Mouse (Mus musculus) midbrain, embryonic 14.5 days (tissue): ENCODE measurements around the gene Zfp462. TPM values are rescaled to one million over a fixed set of nuclear protein-coding genes. Genes with fewer than 3 reads are reported as not detected.

Source experiments
- ATAC-seq: fragments of 200-750 bp; cut with Nextera tagmentation; 2 replicates; pipeline ENCODE4 v1.8.0; 2017; ENCODE audit warnings: moderate number of reproducible peaks, moderate library complexity; ENCODE audit not compliant: low FRiP score, low TSS enrichment
- DNase-seq: peaks from one replicate; pipeline ENCODE4 v3.0.0-alpha.2; 2015
- H3K27ac ChIP-seq: fragments of 300-500 bp; sonication (generic); replicated peaks from 2 replicates; pipeline ENCODE4 v1.5.1; 2014; ENCODE audit warnings: mild to moderate bottlenecking, low read depth, low read length, moderate library complexity
- H3K27me3 ChIP-seq: fragments of 300-500 bp; sonication (generic); 2 replicates; pipeline ENCODE4 v1.6.1; 2014; ENCODE audit warnings: low read length, control low read depth, mixed read lengths; ENCODE audit not compliant: control insufficient read depth, insufficient read depth
- H3K36me3 ChIP-seq: fragments of 300-500 bp; sonication (generic); 2 replicates; pipeline ENCODE4 v1.6.1; 2014; ENCODE audit warnings: low read length, control low read depth; ENCODE audit not compliant: control insufficient read depth, insufficient read depth
- H3K4me1 ChIP-seq: fragments of 300-500 bp; sonication (generic); 2 replicates; pipeline ENCODE4 v1.6.1; 2014; ENCODE audit warnings: mild to moderate bottlenecking, antibody characterized with exemption, low read length, control low read depth; ENCODE audit not compliant: control insufficient read depth, insufficient read depth
- H3K4me2 ChIP-seq: fragments of 300-500 bp; sonication (generic); 2 replicates; pipeline ENCODE4 v1.6.1; 2014; ENCODE audit warnings: mild to moderate bottlenecking, low read length, moderate library complexity
- H3K4me3 ChIP-seq: fragments of 300-500 bp; sonication (generic); replicated peaks from 2 replicates; pipeline ENCODE4 v1.5.1; 2014; ENCODE audit warnings: low read depth, low read length
- H3K9ac ChIP-seq: fragments of 300-500 bp; sonication (generic); replicated peaks from 2 replicates; pipeline ENCODE4 v1.6.1; 2014; ENCODE audit warnings: mild to moderate bottlenecking, low read length, moderate library complexity
- H3K9me3 ChIP-seq: fragments of 300-500 bp; sonication (generic); 2 replicates; pipeline ENCODE4 v1.6.1; 2016; ENCODE audit warnings: low read length, control low read depth, mixed read lengths; ENCODE audit not compliant: control insufficient read depth
- WGBS: fragments of 180-500 bp; shearing (Covaris S2); extraction: QIAGEN DNeasy Blood & Tissue Kit; methylation state at CpG from one replicate; pipeline ENCODE4 v1.1.7; 2014; 5-methylcytosine and 5-hydroxymethylcytosine counted together
- polyA plus RNA-seq: library from polyadenylated mRNA; unstranded; fragments of >200 nt; fragmentation: Nextera tagmentation; extraction: Ambion mirVana; gene quantifications from 2 replicates; pipeline ENCODE4 v1.2.1, GENCODE M21; 2014

The Zfp462 gene
- polyA plus RNA-seq, 1 experiment from 2014 or later = 19.6 TPM

GRCm38 (mm10) chr4:55117839-55118487, 173.1 kb downstream of the Zfp462 start:
- no peak overlapping the region for H3K27ac ChIP-seq
- 75% methylated on average over 10 of the region's 10 CpGs for WGBS
- H3K4me3 ChIP-seq = no peak overlapping the region
- no peak overlapping the region for H3K4me2 ChIP-seq
- no peak for ATAC-seq
- H3K36me3 ChIP-seq = no peaks in the 10 kb centered on the region
- H3K9ac ChIP-seq = no peak overlapping the region
- H3K4me1 ChIP-seq = no peaks in the 10 kb centered on the region
- no peak for DNase-seq
- no peaks in the 10 kb centered on the region for H3K27me3 ChIP-seq
- no peaks in the 10 kb centered on the region for H3K9me3 ChIP-seq

- H3K9ac ChIP-seq = no peak overlapping the region
- no peaks in the 10 kb centered on the region for H3K36me3 ChIP-seq
- DNase-seq (no peak), ATAC-seq (no peak)
- no peak overlapping the region for H3K4me2 ChIP-seq
- no peaks in the 10 kb centered on the region for H3K4me1 ChIP-seq
- H3K4me3 ChIP-seq = no peak overlapping the region
- 91% methylated on average over 2 of the region's 2 CpGs for WGBS
- no peak overlapping the region for H3K27ac ChIP-seq
- H3K9me3 ChIP-seq = no peaks in the 10 kb centered on the region
- H3K27me3 ChIP-seq = no peaks in the 10 kb centered on the region
Observed at GRCm38 (mm10) chr4:55121126-55121525, 176.3 kb downstream of the Zfp462 start.

- no peak overlapping the region for H3K27ac ChIP-seq
- no peaks in the 10 kb centered on the region for H3K9me3 ChIP-seq
- H3K4me2 ChIP-seq = no peak overlapping the region
- H3K27me3 ChIP-seq = no peaks in the 10 kb centered on the region
- ATAC-seq (no peak), DNase-seq (no peak)
- H3K4me1 ChIP-seq = no peaks in the 10 kb centered on the region
- no peaks in the 10 kb centered on the region for H3K36me3 ChIP-seq
- no peak overlapping the region for H3K4me3 ChIP-seq
- H3K9ac ChIP-seq = no peak overlapping the region
- WGBS = 70% methylated on average over 6 of the region's 6 CpGs
Observed at GRCm38 (mm10) chr4:55121952-55122351, 177.1 kb downstream of the Zfp462 start.

GRCm38 (mm10) chr4:55124126-55124525, 179.3 kb downstream of the Zfp462 start:
- 95% methylated on average over 3 of the region's 3 CpGs for WGBS
- no peak overlapping the region for H3K4me2 ChIP-seq
- H3K27me3 ChIP-seq = no peaks in the 10 kb centered on the region
- no peak overlapping the region for H3K4me3 ChIP-seq
- H3K4me1 ChIP-seq = no peaks in the 10 kb centered on the region
- no peaks in the 10 kb centered on the region for H3K9me3 ChIP-seq
- ATAC-seq = no peak
- H3K27ac ChIP-seq = no peak overlapping the region
- DNase-seq = no peak
- no peaks in the 10 kb centered on the region for H3K36me3 ChIP-seq
- no peak overlapping the region for H3K9ac ChIP-seq

GRCm38 (mm10) chr4:55125048-55125737, 180.3 kb downstream of the Zfp462 start:
- Histone ChIP-seq H3K9me3 (no peaks in the 10 kb centered on the region), H3K27me3 (no peaks in the 10 kb centered on the region), H3K27ac (no peak overlapping the region), H3K9ac (no peak overlapping the region), H3K4me2 (no peak overlapping the region), H3K36me3 (no peaks in the 10 kb centered on the region), H3K4me3 (no peak overlapping the region), H3K4me1 (no peaks in the 10 kb centered on the region)
- WGBS = 15% methylated on average over 11 of the region's 11 CpGs
- no peak for DNase-seq
- no peak for ATAC-seq

- no peak for ATAC-seq
- Histone ChIP-seq H3K4me2 (no peak overlapping the region), H3K27ac (no peak overlapping the region), H3K36me3 (no peaks in the 10 kb centered on the region), H3K4me1 (no peaks in the 10 kb centered on the region), H3K27me3 (no peaks in the 10 kb centered on the region), H3K9me3 (no peaks in the 10 kb centered on the region), H3K9ac (no peak overlapping the region), H3K4me3 (no peak overlapping the region)
- DNase-seq = peak; percentile 20
- 57% methylated on average over 4 of the region's 4 CpGs for WGBS
Observed at GRCm38 (mm10) chr4:55125738-55126054, 180.8 kb downstream of the Zfp462 start.

GRCm38 (mm10) chr4:55127228-55127901, 182.5 kb downstream of the Zfp462 start:
- Histone ChIP-seq H3K27me3 (no peaks in the 10 kb centered on the region), H3K9ac (no peak overlapping the region), H3K9me3 (no peaks in the 10 kb centered on the region), H3K4me2 (no peak overlapping the region), H3K27ac (no peak overlapping the region), H3K4me1 (no peaks in the 10 kb centered on the region), H3K4me3 (no peak overlapping the region), H3K36me3 (no peaks in the 10 kb centered on the region)
- no peak for ATAC-seq
- DNase-seq = no peak
- WGBS = 89% methylated on average over 9 of the region's 9 CpGs

- Histone ChIP-seq H3K27me3 (no peaks in the 10 kb centered on the region), H3K4me3 (no peak overlapping the region), H3K9me3 (no peaks in the 10 kb centered on the region), H3K9ac (no peak overlapping the region), H3K4me1 (no peaks in the 10 kb centered on the region), H3K4me2 (no peak overlapping the region), H3K27ac (no peak overlapping the region), H3K36me3 (no peaks in the 10 kb centered on the region)
- DNase-seq (no peak), ATAC-seq (no peak)
- 85% methylated on average over 13 of the region's 13 CpGs for WGBS
Observed at GRCm38 (mm10) chr4:55128088-55128835, 183.4 kb downstream of the Zfp462 start.
